Mouse (Mus musculus): ENCODE measurements around the gene Rcan3. TPM values are rescaled to one million over a fixed set of nuclear protein-coding genes. Genes with fewer than 3 reads are reported as not detected.

Rcan3 gene
- total RNA-seq (2014; rRNA removed) (81.3 and 82.1 TPM in 2 replicates), polyA plus RNA-seq (2015; fragmentation: Nextera tagmentation; extraction: Ambion mirVana) (56.3 and 58.4 TPM in 2 replicates)

DNA sequence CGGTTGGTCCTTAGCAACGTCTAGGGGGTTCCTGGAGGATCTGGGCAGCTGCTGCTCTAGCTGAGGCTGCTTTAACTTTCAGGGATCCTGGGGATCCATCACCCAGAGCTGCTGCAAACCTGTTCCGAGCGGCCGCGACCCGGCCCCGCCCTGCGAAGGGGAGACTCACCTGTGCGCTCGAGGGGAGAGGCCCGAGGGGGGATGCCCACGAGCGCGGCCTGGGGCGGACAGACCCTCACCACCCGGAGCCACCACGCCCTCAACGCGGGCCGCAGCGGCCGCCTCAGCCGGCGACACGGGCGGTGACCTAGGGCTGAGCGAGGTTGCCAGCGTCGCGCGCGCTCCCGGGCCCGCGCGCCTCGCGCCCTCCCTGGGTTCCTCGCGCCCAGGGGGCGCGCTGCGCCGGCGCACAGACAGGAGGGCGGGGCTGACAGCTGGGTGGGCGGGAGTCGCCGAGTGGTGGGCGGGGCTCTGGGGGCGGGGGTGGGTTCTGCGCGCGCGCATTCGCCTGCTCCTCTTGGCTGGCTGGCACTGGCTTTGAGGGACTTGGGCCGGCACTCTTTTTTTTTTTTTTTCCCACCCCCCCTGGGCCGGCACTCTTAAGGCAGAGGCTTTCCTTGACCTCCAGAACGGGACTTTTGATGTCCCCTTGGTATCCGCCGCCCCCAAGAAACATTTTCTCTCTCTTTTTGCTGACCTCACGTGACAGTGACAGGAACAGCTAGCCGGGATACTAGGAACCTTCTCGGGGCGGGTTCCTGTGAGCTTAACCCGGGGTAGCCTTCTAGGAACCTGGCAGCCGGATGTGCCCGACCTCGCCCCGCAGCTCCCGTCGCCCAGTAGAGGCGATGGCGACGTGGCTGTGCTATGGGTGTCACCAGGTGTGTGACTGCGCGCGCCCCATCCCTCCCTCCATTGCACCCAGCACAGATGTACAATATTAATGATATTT lies at the start of gene Rcan3:
Rcan3 (minus strand) TSS at position 411 of the 952 bp plus-strand sequence.
- peak within 1 kb of the TSS; percentile 81 for H3K9ac ChIP-seq (replicated peaks; ENCODE audit: low read length)
- H3K4me3 ChIP-seq (ENCODE audit: low read length) = peak within 1 kb of the TSS; percentile 66
- peak; percentile 87 for ATAC-seq
- WGBS = under 1% methylated on average over 52 of the region's 79 CpGs
- no peaks in the 10 kb centered on the region for H3K36me3 ChIP-seq (ENCODE audit: insufficient read depth, low read length)
- H3K9me3 ChIP-seq (ENCODE audit: low read length) = no peaks in the 10 kb centered on the region
- H3K27me3 ChIP-seq (ENCODE audit: insufficient read depth, low read length) = no peaks in the 10 kb centered on the region
- TF ChIP-seq CTCF (IDR thresholded peaks at IDR 0.05; ENCODE audit: low read depth) = no peak
- H3K4me1 ChIP-seq (ENCODE audit: insufficient read depth, low read length) = no peaks in the 10 kb centered on the region
- H3K27ac ChIP-seq = peak within 1 kb of the TSS; percentile 84
- peak within 1 kb of the TSS; percentile 95 for H3K4me2 ChIP-seq (ENCODE audit: low read depth, low read length)
- DNase-seq (ENCODE audit: low spot score) = peak; percentile 93

DNA sequence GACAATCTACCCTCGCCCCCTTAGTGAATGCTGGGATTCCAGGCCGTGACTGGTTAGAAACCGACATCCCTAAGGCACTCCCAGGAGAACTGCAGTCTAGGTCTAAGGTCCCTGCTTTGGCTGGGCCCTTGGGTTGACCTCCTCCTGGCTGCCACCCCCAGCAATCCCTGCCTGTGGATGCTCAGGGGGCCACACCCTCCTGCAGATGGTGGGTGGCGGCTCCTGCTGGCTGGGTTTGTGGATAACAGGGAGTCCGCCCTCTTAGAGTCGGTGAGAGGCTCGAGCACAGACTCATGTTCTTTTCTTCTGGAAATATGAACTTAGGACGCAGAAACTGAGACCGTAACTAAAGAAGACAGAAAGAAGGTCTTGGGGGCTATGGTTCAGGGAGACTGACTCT lies 46.7 kb upstream of the Rcan3 start:
- no peaks in the 10 kb centered on the region for H3K4me1 ChIP-seq (ENCODE audit: insufficient read depth, low read length)
- H3K27me3 ChIP-seq (ENCODE audit: insufficient read depth, low read length) = no peaks in the 10 kb centered on the region
- H3K4me3 ChIP-seq (ENCODE audit: low read length) = no peak overlapping the region
- no peak for TF ChIP-seq CTCF (IDR thresholded peaks at IDR 0.05; ENCODE audit: low read depth)
- WGBS = 75% methylated on average over 9 of the region's 9 CpGs
- DNase-seq (ENCODE audit: low spot score) (no peak), ATAC-seq (no peak)
- no peaks in the 10 kb centered on the region for H3K9me3 ChIP-seq (ENCODE audit: low read length)
- H3K9ac ChIP-seq (replicated peaks; ENCODE audit: low read length) = no peak overlapping the region
- H3K27ac ChIP-seq = no peak overlapping the region
- no peak overlapping the region for H3K4me2 ChIP-seq (ENCODE audit: low read depth, low read length)
- H3K36me3 ChIP-seq (ENCODE audit: insufficient read depth, low read length) = peaks cover 15% of the 10 kb centered on the region; the same call in 1 of the 2 replicates

DNA sequence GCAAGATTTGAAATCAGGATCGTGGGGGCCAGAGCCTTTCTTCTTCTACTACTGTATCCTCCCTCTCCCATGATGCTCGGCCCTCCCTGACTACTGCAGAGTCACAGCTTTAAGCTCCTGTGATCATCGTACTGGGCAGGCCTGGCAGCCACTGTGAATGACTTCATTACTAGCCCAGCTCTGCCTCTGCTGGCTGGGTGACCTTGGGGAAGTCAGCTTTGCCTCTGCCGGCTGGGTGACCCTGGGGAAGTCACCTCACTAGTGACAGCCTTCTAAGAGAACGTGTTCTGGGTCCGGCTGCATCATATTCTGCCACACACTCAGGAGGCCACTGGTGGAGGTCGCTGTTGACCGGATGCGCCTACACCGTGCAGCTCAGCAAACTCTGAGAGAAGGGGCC lies 44.2 kb upstream of the Rcan3 start:
- WGBS = 82% methylated on average over 10 of the region's 10 CpGs
- no peak for TF ChIP-seq CTCF (IDR thresholded peaks at IDR 0.05; ENCODE audit: low read depth)
- Histone ChIP-seq H3K9me3 (ENCODE audit: low read length) (no peaks in the 10 kb centered on the region), H3K4me2 (ENCODE audit: low read depth, low read length) (no peak overlapping the region), H3K4me1 (ENCODE audit: insufficient read depth, low read length) (no peaks in the 10 kb centered on the region), H3K9ac (replicated peaks; ENCODE audit: low read length) (no peak overlapping the region), H3K27me3 (ENCODE audit: insufficient read depth, low read length) (no peaks in the 10 kb centered on the region), H3K27ac (no peak overlapping the region), H3K36me3 (ENCODE audit: insufficient read depth, low read length) (peaks cover 22% of the 10 kb centered on the region; the same call in 1 of the 2 replicates), H3K4me3 (ENCODE audit: low read length) (no peak overlapping the region)
- DNase-seq (ENCODE audit: low spot score) (no peak), ATAC-seq (no peak)

DNA sequence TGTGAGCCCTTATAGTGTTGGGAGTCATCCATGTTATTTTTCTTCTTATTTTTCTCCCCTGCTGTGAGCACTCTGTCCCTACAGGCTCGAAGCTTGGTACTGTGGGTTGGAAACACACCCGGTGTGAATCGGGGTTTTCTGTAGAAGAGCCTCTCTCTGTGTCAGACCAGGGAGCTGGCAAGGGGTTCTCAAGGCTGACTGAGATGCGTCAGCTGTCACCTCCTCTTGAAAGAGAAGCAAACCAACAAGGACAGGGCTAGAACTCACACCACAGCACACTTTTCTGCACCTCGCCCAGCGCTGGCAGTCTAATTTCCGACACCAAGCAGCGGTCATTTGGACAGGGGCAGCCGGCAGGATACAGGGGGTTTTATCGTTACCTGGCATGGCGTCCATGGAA lies 29.8 kb upstream of the Rcan3 start:
- Histone ChIP-seq H3K4me2 (ENCODE audit: low read depth, low read length) (no peak overlapping the region), H3K4me3 (ENCODE audit: low read length) (no peak overlapping the region), H3K9ac (replicated peaks; ENCODE audit: low read length) (no peak overlapping the region), H3K9me3 (ENCODE audit: low read length) (no peaks in the 10 kb centered on the region), H3K36me3 (ENCODE audit: insufficient read depth, low read length) (peaks cover 21% of the 10 kb centered on the region; the same call in 1 of the 2 replicates), H3K4me1 (ENCODE audit: insufficient read depth, low read length) (no peaks in the 10 kb centered on the region), H3K27me3 (ENCODE audit: insufficient read depth, low read length) (no peaks in the 10 kb centered on the region), H3K27ac (no peak overlapping the region)
- no peak for DNase-seq (ENCODE audit: low spot score)
- WGBS = 95% methylated on average over 11 of the region's 11 CpGs
- no peak for TF ChIP-seq CTCF (IDR thresholded peaks at IDR 0.05; ENCODE audit: low read depth)
- no peak for ATAC-seq

DNA sequence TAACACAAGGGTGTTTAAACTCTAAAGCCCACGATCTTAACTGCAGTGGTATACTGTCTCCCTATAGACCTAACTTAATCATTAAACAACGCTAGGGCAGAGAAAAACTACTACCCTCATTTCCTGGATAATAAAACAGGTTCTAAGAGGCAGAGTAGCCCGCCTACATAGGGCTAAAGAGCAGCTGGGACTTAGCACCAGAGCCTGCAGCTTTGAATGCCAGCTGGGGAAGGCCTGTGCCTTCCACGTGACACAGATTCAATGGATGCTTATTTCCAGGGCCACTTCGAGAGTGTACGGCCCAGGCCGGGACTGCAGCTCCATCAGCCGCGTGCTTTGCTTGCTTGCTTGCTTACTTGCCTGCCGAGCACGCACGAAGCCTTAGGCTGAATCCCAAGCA lies 19.9 kb upstream of the Rcan3 start:
- Histone ChIP-seq H3K4me1 (ENCODE audit: insufficient read depth, low read length) (peaks cover 3% of the 10 kb centered on the region; the same call in 1 of the 2 replicates), H3K4me3 (ENCODE audit: low read length) (no peak overlapping the region), H3K27ac (no peak overlapping the region), H3K4me2 (ENCODE audit: low read depth, low read length) (no peak overlapping the region), H3K9ac (replicated peaks; ENCODE audit: low read length) (no peak overlapping the region), H3K36me3 (ENCODE audit: insufficient read depth, low read length) (no peaks in the 10 kb centered on the region), H3K9me3 (ENCODE audit: low read length) (no peaks in the 10 kb centered on the region), H3K27me3 (ENCODE audit: insufficient read depth, low read length) (no peaks in the 10 kb centered on the region)
- no peak for DNase-seq (ENCODE audit: low spot score)
- WGBS = 80% methylated on average over 12 of the region's 12 CpGs
- no peak for TF ChIP-seq CTCF (IDR thresholded peaks at IDR 0.05; ENCODE audit: low read depth)
- no peak for ATAC-seq

DNA sequence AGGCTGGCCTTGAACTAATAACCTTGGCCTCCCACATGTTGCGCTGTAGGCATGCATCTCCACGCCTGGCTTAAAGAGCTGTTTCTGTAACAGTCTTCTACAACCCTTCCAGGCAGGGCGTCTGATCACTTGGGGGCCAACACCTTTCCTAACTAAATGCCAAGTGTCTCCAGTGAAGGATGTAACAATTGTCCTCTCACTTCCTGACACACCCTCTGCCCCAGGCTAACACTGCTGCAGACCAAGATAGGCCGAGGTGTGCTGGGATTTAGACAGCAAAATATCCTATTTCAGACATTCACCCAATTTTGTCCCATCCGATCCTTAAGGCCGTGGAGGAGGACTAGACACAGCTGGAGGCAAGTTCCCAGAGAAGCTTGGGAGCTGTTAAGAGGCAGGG lies 19.5 kb upstream of the Rcan3 start:
- no peak overlapping the region for H3K27ac ChIP-seq
- H3K9me3 ChIP-seq (ENCODE audit: low read length) = no peaks in the 10 kb centered on the region
- H3K4me2 ChIP-seq (ENCODE audit: low read depth, low read length) = no peak overlapping the region
- H3K4me3 ChIP-seq (ENCODE audit: low read length) = no peak overlapping the region
- H3K9ac ChIP-seq (replicated peaks; ENCODE audit: low read length) = no peak overlapping the region
- H3K36me3 ChIP-seq (ENCODE audit: insufficient read depth, low read length) = no peaks in the 10 kb centered on the region
- DNase-seq (ENCODE audit: low spot score) = no peak
- H3K27me3 ChIP-seq (ENCODE audit: insufficient read depth, low read length) = no peaks in the 10 kb centered on the region
- WGBS = 82% methylated on average over 6 of the region's 6 CpGs
- H3K4me1 ChIP-seq (ENCODE audit: insufficient read depth, low read length) = peaks cover 3% of the 10 kb centered on the region; the same call in 1 of the 2 replicates
- no peak for ATAC-seq
- no peak for TF ChIP-seq CTCF (IDR thresholded peaks at IDR 0.05; ENCODE audit: low read depth)

Measured in hindbrain, postnatal 0 days (tissue).